Mouse (Mus musculus) adrenal gland, postnatal 0 days (tissue): Measurements from ENCODE around the gene Gimap5. TPM values are rescaled to one million over a fixed set of nuclear protein-coding genes. Genes with fewer than 3 reads are reported as not detected.

Source experiments
- polyA plus RNA-seq: library from polyadenylated mRNA; unstranded; fragments of >200 nt; fragmentation: Nextera tagmentation; extraction: Ambion mirVana; gene quantifications from 2 replicates; pipeline ENCODE4 v1.2.1, GENCODE M21; 2015

The Gimap5 gene
- 28.6 and 28.9 TPM in 2 replicates for polyA plus RNA-seq

DNA sequence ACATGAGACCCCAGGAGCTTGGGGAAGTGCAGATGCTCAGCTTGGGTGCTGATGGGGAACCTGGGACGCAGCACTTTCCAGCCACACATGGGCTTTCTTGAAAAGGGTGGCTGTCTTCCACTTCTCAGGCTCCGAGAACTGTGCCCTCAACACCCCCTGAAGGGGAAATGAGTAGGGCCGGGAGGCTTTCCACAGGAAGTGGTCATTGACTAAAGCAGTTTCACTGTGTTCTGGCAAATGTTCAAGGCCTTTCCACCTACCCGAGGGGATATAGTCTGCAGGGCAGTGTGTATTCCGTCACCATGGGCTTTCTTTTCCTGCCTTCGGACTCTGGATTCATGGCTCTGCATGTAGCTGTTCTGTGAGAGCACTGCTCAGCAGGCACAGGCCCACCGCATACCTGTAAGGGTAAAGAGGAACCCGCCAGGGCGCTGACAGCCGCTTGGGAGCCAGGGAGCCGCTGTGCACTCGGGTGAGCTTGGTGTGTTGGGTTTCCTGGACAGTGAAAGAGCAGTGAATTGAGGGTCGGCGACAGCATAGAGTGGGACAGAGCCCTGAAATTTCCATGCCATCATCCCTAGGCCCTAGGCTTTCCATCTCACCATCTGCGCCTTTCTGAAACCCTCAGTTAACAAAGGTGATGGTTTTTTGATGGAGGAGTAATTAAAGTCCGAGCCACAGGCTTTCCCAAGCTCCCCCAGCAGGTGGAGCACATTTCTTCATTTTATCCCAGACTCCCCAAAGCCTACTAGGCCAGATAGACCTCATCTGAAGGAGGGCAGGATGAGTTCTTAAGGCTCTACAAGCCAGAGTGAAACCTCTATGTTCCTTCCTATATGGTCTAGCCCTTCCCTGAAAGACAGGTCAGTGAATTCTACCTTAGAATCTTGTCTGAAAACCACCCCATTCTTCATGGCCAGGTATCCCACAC is at the start of gene Gimap5:
TSS of gene Gimap5 (plus strand) at position 239 of the 931 bp plus-strand sequence.

DNA sequence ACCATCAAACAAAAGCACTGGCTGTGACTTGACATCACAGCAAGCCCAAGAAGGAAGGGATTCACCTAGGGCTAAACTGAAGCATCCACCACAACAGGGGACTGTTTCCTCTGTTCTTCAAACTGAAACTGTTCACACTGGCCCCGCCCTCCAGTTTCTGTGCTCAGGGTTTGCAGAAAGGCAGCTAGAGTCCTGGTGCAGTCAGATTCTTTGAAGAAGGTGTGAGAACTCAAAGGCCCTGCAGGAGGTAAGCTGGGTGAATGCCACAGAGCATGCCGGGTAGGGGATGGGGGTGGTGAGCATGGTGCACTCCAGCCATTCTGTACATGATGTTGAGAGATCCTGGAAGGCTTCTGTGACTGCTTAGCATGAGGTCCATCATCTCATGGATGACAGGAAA is 27.5 kb upstream of the Gimap5 start, which contains the start of the genes Gm28053 and Gimap7:
TSS of gene Gm28053 (plus strand) at position 153 of the 400 bp plus-strand sequence.
TSS of gene Gimap7 (plus strand) at position 167 of the 400 bp plus-strand sequence.

GRCm38 (mm10) chr6:48738961-48739779 is 6.8 kb upstream of the Gimap5 start, which contains the start of gene Gimap1:
TSS of gene Gimap1 (plus strand) at chr6:48739054.

GRCm38 (mm10) chr6:48770696-48771095 is 24.7 kb downstream of the Gimap5 start, which contains the start of gene Gimap3:
TSS of gene Gimap3 (minus strand) at chr6:48770851.

Other genes starting within 250 kb of the Gimap5 start
- 53.0 and 62.1 TPM in 2 replicates for gene Atp6v0e2, start 208.6 kb upstream of the Gimap5 start, polyA plus RNA-seq
- 11.8 and 14.2 TPM in 2 replicates for gene Lrrc61, start 191.4 kb upstream of the Gimap5 start, polyA plus RNA-seq
- 191 and 298 TPM in 2 replicates for gene Rarres2, start 173.4 kb upstream of the Gimap5 start, polyA plus RNA-seq
- not detected in 2 replicates for gene Gm45021, start 156.6 kb upstream of the Gimap5 start, polyA plus RNA-seq
- 20.6 and 28.3 TPM in 2 replicates for gene Repin1, start 152.3 kb upstream of the Gimap5 start, polyA plus RNA-seq
- not detected in 2 replicates for gene Gm44965, start 152.3 kb upstream of the Gimap5 start, polyA plus RNA-seq
- gene Zfp775, start 144.1 kb upstream of the Gimap5 start, polyA plus RNA-seq: 6.9 and 7.2 TPM in 2 replicates
- gene AI854703, start 119.4 kb upstream of the Gimap5 start, polyA plus RNA-seq: 2.1 and 2.7 TPM in 2 replicates
- gene Gimap8, start 99.0 kb upstream of the Gimap5 start, polyA plus RNA-seq: 2.0 and 3.5 TPM in 2 replicates
- 9.4 and 9.8 TPM in 2 replicates for gene Gimap9, start 70.1 kb upstream of the Gimap5 start, polyA plus RNA-seq
- gene Gimap4, start 61.6 kb upstream of the Gimap5 start, polyA plus RNA-seq: 40.4 and 54.9 TPM in 2 replicates
- 57.0 and 58.1 TPM in 2 replicates for gene Gimap6, start 38.0 kb upstream of the Gimap5 start, polyA plus RNA-seq
- gene Gm28053, start 27.6 kb upstream of the Gimap5 start, polyA plus RNA-seq: 0.95 TPM in 1 of 2 replicates, not detected in the other
- gene Gimap7, start 27.6 kb upstream of the Gimap5 start, polyA plus RNA-seq: 0.23 TPM in 1 of 2 replicates, not detected in the other
- gene Gimap1, start 7.1 kb upstream of the Gimap5 start, polyA plus RNA-seq: 7.9 and 12.5 TPM in 2 replicates
- 0.22 and 0.25 TPM in 2 replicates for gene Gimap3, start 24.7 kb downstream of the Gimap5 start, polyA plus RNA-seq
- 155 and 175 TPM in 2 replicates for gene Tmem176a, start 94.7 kb downstream of the Gimap5 start, polyA plus RNA-seq
- 390 and 420 TPM in 2 replicates for gene Tmem176b, start 95.3 kb downstream of the Gimap5 start, polyA plus RNA-seq
- gene Aoc1, start 126.7 kb downstream of the Gimap5 start, polyA plus RNA-seq: 0.20 and 0.29 TPM in 2 replicates
- gene 1600015I10Rik, start 183.7 kb downstream of the Gimap5 start, polyA plus RNA-seq: not detected in 2 replicates
- gene Doxl2, start 228.8 kb downstream of the Gimap5 start, polyA plus RNA-seq: 0.20 and 0.33 TPM in 2 replicates
- gene Svs1, start 240.7 kb downstream of the Gimap5 start, polyA plus RNA-seq: 0.27 and 0.95 TPM in 2 replicates